Mouse (Mus musculus): ENCODE measurements at regions not wholly inside any gene's neighbourhood (a gene's known extent, or its start where the extent isn't known, plus 50 kb on each side); places are given as distances from the start of the nearest gene placed in this dataset.

- TF ChIP-seq GATA1 (IDR thresholded peaks at IDR 0.05; ENCODE audit: borderline replicate concordance, low read length) (no peak), FLI1 (IDR thresholded peaks at IDR 0.05; ENCODE audit: low read length) (no peak)
These were observed 166.7 kb upstream of the Dio3 start for GRCm38 (mm10) chr12:110112051-110112722.
